Mouse (Mus musculus) kidney, embryonic 15.5 days (tissue): ENCODE results near the gene Ints1. TPM values are rescaled to one million over a fixed set of nuclear protein-coding genes. Genes with fewer than 3 reads are reported as not detected.

Experiments
- microRNA-seq: library from miRNA; unstranded; fragments of <30 nt; microRNA quantifications from one replicate; pipeline ENCODE4, GENCODE M21; 2016
- polyA plus RNA-seq: library from polyadenylated mRNA; unstranded; fragments of >200 nt; fragmentation: Nextera tagmentation; extraction: Ambion mirVana; gene quantifications from 2 replicates; pipeline ENCODE4 v1.2.1, GENCODE M21; 2015

Gene Ints1
- polyA plus RNA-seq, 1 experiment from 2014 or later: 27.7 TPM

Small RNAs within 50 kb of the gene (microRNA-seq; reads per million reads assigned to microRNA genes)
- gene Mir7037: not detected

Other genes starting within 250 kb of the Ints1 start
- gene Uncx, start 232.2 kb downstream of the Ints1 start, polyA plus RNA-seq: 90.8 and 96.1 TPM in 2 replicates
- 4.6 and 5.9 TPM in 2 replicates for gene Micall2, start 39.3 kb downstream of the Ints1 start, polyA plus RNA-seq
- gene Mafk, start 15.8 kb upstream of the Ints1 start, polyA plus RNA-seq: 10.6 and 11.1 TPM in 2 replicates
- gene Tmem184a, start 44.2 kb upstream of the Ints1 start, polyA plus RNA-seq: 5.8 and 7.2 TPM in 2 replicates
- not detected in 2 replicates for gene Gm26938, start 50.7 kb upstream of the Ints1 start, polyA plus RNA-seq
- gene Psmg3, start 51.2 kb upstream of the Ints1 start, polyA plus RNA-seq: 74.0 and 77.8 TPM in 2 replicates
- 0.26 and 0.41 TPM in 2 replicates for gene Elfn1, start 132.3 kb upstream of the Ints1 start, polyA plus RNA-seq